ENCODE assay signal across 20 mouse cellular contexts in genomic region chr14:47823182-47823581, GRCm38 (mm10).
DNase-seq lines count a peak whose midpoint lies in the region; ATAC-seq and TF ChIP-seq lines count a peak whose summit lies in the region.
"Had no signal": no experiment of that assay in that cellular context is flagged by ENCODE, and none has a peak within 500 bp of the region (broad histone marks: within the 10 kb centered on the region; RNA-seq: fewer than 3 reads in every experiment).

No protein-coding gene starts in this region.

- H3K9me3 ChIP-seq in liver, embryonic 11.5 days (ENCODE audit: control insufficient read depth, low read length) = no peaks in the 10 kb centered on the region
- H3K9me3 ChIP-seq in forebrain, embryonic 14.5 days (replicated peaks; ENCODE audit: control insufficient read depth, low read length) = no peaks in the 10 kb centered on the region
- H3K9me3 ChIP-seq: heart, embryonic 10.5 days; limb, embryonic 10.5 days; liver, embryonic 12.5 days; midbrain, embryonic 10.5 days had no signal

- DNase-seq in gastrocnemius, postnatal 25 days = peak; percentile 29
- DNase-seq in gastrocnemius, postnatal 14 days = no peak
- peak; percentile 48 for DNase-seq in liver, adult 2 months (ENCODE audit: extremely low read depth, low read depth, low spot score)
- no peak for DNase-seq in liver, embryonic 11.5 days (ENCODE audit: low spot score)
- peak; percentile 9 for DNase-seq in thymus, postnatal 0 days (ENCODE audit: low spot score)
- DNase-seq in thymus, postnatal 10 days (ENCODE audit: low spot score in 2 of 2) = no peak
- DNase-seq in forebrain, embryonic 14.5 days (ENCODE audit: low spot score) = no peak
- DNase-seq in cerebellum, postnatal 4 days (ENCODE audit: low spot score in 2 of 2) = no peak
- DNase-seq: adrenal gland, postnatal 14 days; cerebellum, adult 11 months; cerebellum, postnatal 14 days; embryo, embryonic 11 days; gastrocnemius, postnatal 36 days; retina, postnatal 1 day; right cerebral cortex, postnatal 4 days had no signal

- no peak for ATAC-seq in liver, embryonic 11.5 days (replicated peaks; ENCODE audit: low FRiP score)
- ATAC-seq in forebrain, embryonic 14.5 days = no peak
- ATAC-seq: liver, embryonic 12.5 days had no signal

- no peak overlapping the region for H3K4me3 ChIP-seq in liver, adult 2 months (ENCODE audit: insufficient read depth, low read depth, low read length)
- H3K4me3 ChIP-seq in liver, embryonic 11.5 days (ENCODE audit: low read depth, low read length) = no peak overlapping the region
- no peak overlapping the region for H3K4me3 ChIP-seq in forebrain, embryonic 14.5 days (ENCODE audit: low read depth, low read length)
- H3K4me3 ChIP-seq: heart, embryonic 10.5 days; limb, embryonic 10.5 days; liver, embryonic 12.5 days; midbrain, embryonic 10.5 days had no signal

- 48% methylated on average over 9 of the region's 9 CpGs for WGBS in liver, adult 2 months
- 70% methylated on average over 9 of the region's 9 CpGs for WGBS in liver, embryonic 11.5 days
- WGBS in forebrain, embryonic 14.5 days = 71% methylated on average over 9 of the region's 9 CpGs

- H3K9ac ChIP-seq in liver, adult 2 months (ENCODE audit: low read depth, low read length) = no peak overlapping the region
- no peak overlapping the region for H3K9ac ChIP-seq in liver, embryonic 11.5 days (ENCODE audit: low read depth, low read length)
- H3K9ac ChIP-seq in forebrain, embryonic 14.5 days (ENCODE audit: low read length) = no peak overlapping the region
- H3K9ac ChIP-seq: liver, embryonic 12.5 days had no signal

- peaks cover 2% of the 10 kb centered on the region for H3K4me1 ChIP-seq in liver, adult 2 months (ENCODE audit: control insufficient read depth, insufficient read depth, low read length)
- no peaks in the 10 kb centered on the region for H3K4me1 ChIP-seq in liver, embryonic 11.5 days (replicated peaks; ENCODE audit: control insufficient read depth, insufficient read depth, low read length)
- peaks cover 4% of the 10 kb centered on the region for H3K4me1 ChIP-seq in forebrain, embryonic 14.5 days (ENCODE audit: control insufficient read depth, insufficient read depth, low read length)
- H3K4me1 ChIP-seq: heart, embryonic 10.5 days; liver, embryonic 12.5 days; midbrain, embryonic 10.5 days had no signal

- no peak for TF ChIP-seq POLR2A in liver, adult 2 months (IDR thresholded peaks at IDR 0.05; ENCODE audit: extremely low read depth, insufficient read depth, low read length)

- intact Hi-C loops in gastrocnemius, postnatal 14 days (cut with DNase I; ENCODE audit: low total_unique reads) = no loop called here

- no peaks in the 10 kb centered on the region for H3K27me3 ChIP-seq in liver, adult 2 months (ENCODE audit: control insufficient read depth, insufficient read depth, low read length)
- no peaks in the 10 kb centered on the region for H3K27me3 ChIP-seq in liver, embryonic 11.5 days (replicated peaks; ENCODE audit: control insufficient read depth, insufficient read depth, low read length)
- no peaks in the 10 kb centered on the region for H3K27me3 ChIP-seq in forebrain, embryonic 14.5 days (replicated peaks; ENCODE audit: control insufficient read depth, insufficient read depth, low read length)
- H3K27me3 ChIP-seq: liver, embryonic 12.5 days had no signal

- no peaks in the 10 kb centered on the region for H3K36me3 ChIP-seq in liver, adult 2 months (ENCODE audit: control insufficient read depth, insufficient read depth, low read length)
- no peaks in the 10 kb centered on the region for H3K36me3 ChIP-seq in liver, embryonic 11.5 days (ENCODE audit: control insufficient read depth, insufficient read depth, low read length)
- no peaks in the 10 kb centered on the region for H3K36me3 ChIP-seq in forebrain, embryonic 14.5 days (ENCODE audit: control insufficient read depth, insufficient read depth, low read length)
- H3K36me3 ChIP-seq: heart, embryonic 10.5 days; limb, embryonic 10.5 days; liver, embryonic 12.5 days; midbrain, embryonic 10.5 days had no signal

- H3K79me2 ChIP-seq in liver, adult 2 months (ENCODE audit: control insufficient read depth, insufficient read depth, low read length) = no peaks in the 10 kb centered on the region

- H3K4me2 ChIP-seq in liver, embryonic 11.5 days = no peak overlapping the region
- no peak overlapping the region for H3K4me2 ChIP-seq in forebrain, embryonic 14.5 days (ENCODE audit: low read length)
- H3K4me2 ChIP-seq: liver, embryonic 12.5 days had no signal

- no peak for TF ChIP-seq CTCF in liver, adult 2 months (IDR thresholded peaks at IDR 0.05; ENCODE audit: low read depth, low read length)

- no peak overlapping the region for H3K27ac ChIP-seq in liver, adult 2 months (replicated peaks; ENCODE audit: insufficient read depth, low read depth, low read length)
- H3K27ac ChIP-seq in liver, embryonic 11.5 days (ENCODE audit: low read depth, low read length) = no peak overlapping the region
- H3K27ac ChIP-seq in forebrain, embryonic 14.5 days (ENCODE audit: low read depth, low read length) = no peak overlapping the region
- H3K27ac ChIP-seq: heart, embryonic 10.5 days; limb, embryonic 10.5 days; liver, embryonic 12.5 days; macrophage had no signal

Comparison
In these comparisons a context has a peak if more than half of its experiments do, and no peak if none do; other contexts are left out.
1. DNase-seq: peak in gastrocnemius, postnatal 25 days (single experiment), liver, adult 2 months (single experiment) and thymus, postnatal 0 days (single experiment); none in gastrocnemius, postnatal 14 days (single experiment), liver, embryonic 11.5 days (single experiment), thymus, postnatal 10 days (0 of 2), forebrain, embryonic 14.5 days (single experiment) and cerebellum, postnatal 4 days (0 of 2).